Comparison of ENCODE assay signal across 10 mouse cellular contexts in genomic region chr9:30950592-30950991, GRCm38 (mm10). TPM values are rescaled to one million over a fixed set of nuclear protein-coding genes. Genes with fewer than 3 reads are reported as not detected.
DNase-seq lines count a peak whose midpoint lies in the region; ATAC-seq and TF ChIP-seq lines count a peak whose summit lies in the region.
"Had no signal": no experiment of that assay in that cellular context is flagged by ENCODE, and none has a peak within 500 bp of the region (broad histone marks: within the 10 kb centered on the region; RNA-seq: fewer than 3 reads in every experiment).

No protein-coding gene starts in this region.

- H3K27ac ChIP-seq in hindbrain, embryonic 14.5 days, result no peak overlapping the region
- no peak overlapping the region for H3K27ac ChIP-seq in hindbrain, embryonic 16.5 days (ENCODE audit: low read depth, low read length)
- H3K27ac ChIP-seq in midbrain, postnatal 0 days (ENCODE audit: low read depth, low read length), result no peak overlapping the region
- no peak overlapping the region for H3K27ac ChIP-seq in midbrain, embryonic 11.5 days (ENCODE audit: low read depth, low read length)
- H3K27ac ChIP-seq: forebrain, embryonic 12.5 days had no signal

- no peaks in the 10 kb centered on the region; the same call in 1 of the 2 replicates for H3K27me3 ChIP-seq in hindbrain, embryonic 14.5 days (ENCODE audit: control insufficient read depth, insufficient read depth, low read length)
- H3K27me3 ChIP-seq in hindbrain, embryonic 16.5 days (replicated peaks; ENCODE audit: control insufficient read depth, insufficient read depth, low read length), result no peaks in the 10 kb centered on the region
- no peaks in the 10 kb centered on the region for H3K27me3 ChIP-seq in midbrain, postnatal 0 days (ENCODE audit: insufficient read depth, low read length)
- H3K27me3 ChIP-seq in midbrain, embryonic 11.5 days (ENCODE audit: control insufficient read depth, insufficient read depth, low read length), result no peaks in the 10 kb centered on the region

- ATAC-seq in hindbrain, embryonic 14.5 days (ENCODE audit: low FRiP score), result no peak
- ATAC-seq in hindbrain, embryonic 16.5 days, result no peak
- ATAC-seq in midbrain, postnatal 0 days (ENCODE audit: low FRiP score), result no peak
- no peak for ATAC-seq in midbrain, embryonic 11.5 days (ENCODE audit: low FRiP score)

- TF ChIP-seq POLR2A in brain, embryonic 14.5 days (IDR thresholded peaks at IDR 0.05; ENCODE audit: borderline replicate concordance, extremely low read depth, insufficient read depth, insufficient read length, poor library complexity, severe bottlenecking), result no peak

- H3K4me3 ChIP-seq in hindbrain, embryonic 14.5 days (replicated peaks; ENCODE audit: low read length), result no peak overlapping the region
- no peak overlapping the region for H3K4me3 ChIP-seq in hindbrain, embryonic 16.5 days (ENCODE audit: low read length)
- H3K4me3 ChIP-seq in midbrain, postnatal 0 days (ENCODE audit: low read depth, low read length), result no peak overlapping the region
- H3K4me3 ChIP-seq in midbrain, embryonic 11.5 days (ENCODE audit: low read depth, low read length), result no peak overlapping the region
- H3K4me3 ChIP-seq: forebrain, embryonic 12.5 days had no signal

- H3K36me3 ChIP-seq in hindbrain, embryonic 14.5 days (replicated peaks; ENCODE audit: control insufficient read depth, insufficient read depth), result no peaks in the 10 kb centered on the region
- no peaks in the 10 kb centered on the region for H3K36me3 ChIP-seq in hindbrain, embryonic 16.5 days (ENCODE audit: control insufficient read depth, insufficient read depth, low read length)
- no peaks in the 10 kb centered on the region for H3K36me3 ChIP-seq in midbrain, postnatal 0 days (ENCODE audit: insufficient read depth, low read length)
- no peaks in the 10 kb centered on the region for H3K36me3 ChIP-seq in midbrain, embryonic 11.5 days (ENCODE audit: control insufficient read depth, insufficient read depth, low read length)
- H3K36me3 ChIP-seq: forebrain, embryonic 12.5 days had no signal

- no peak overlapping the region for H3K9ac ChIP-seq in hindbrain, embryonic 14.5 days
- no peak overlapping the region for H3K9ac ChIP-seq in hindbrain, embryonic 16.5 days (ENCODE audit: low read depth, low read length)
- no peak overlapping the region for H3K9ac ChIP-seq in midbrain, postnatal 0 days (replicated peaks; ENCODE audit: low read length, poor library complexity, severe bottlenecking)
- H3K9ac ChIP-seq in midbrain, embryonic 11.5 days (ENCODE audit: low read length), result no peak overlapping the region
- H3K9ac ChIP-seq: forebrain, embryonic 12.5 days had no signal

- H3K4me2 ChIP-seq in hindbrain, embryonic 14.5 days (replicated peaks), result no peak overlapping the region
- H3K4me2 ChIP-seq in hindbrain, embryonic 16.5 days (ENCODE audit: low read length), result no peak overlapping the region
- no peak overlapping the region for H3K4me2 ChIP-seq in midbrain, postnatal 0 days (ENCODE audit: low read depth, low read length, poor library complexity, severe bottlenecking)
- no peak overlapping the region for H3K4me2 ChIP-seq in midbrain, embryonic 11.5 days
- H3K4me2 ChIP-seq: forebrain, embryonic 12.5 days had no signal

- no peaks in the 10 kb centered on the region for H3K9me3 ChIP-seq in hindbrain, embryonic 14.5 days (ENCODE audit: control insufficient read depth, low read length)
- H3K9me3 ChIP-seq in hindbrain, embryonic 16.5 days (ENCODE audit: control insufficient read depth, low read length), result no peaks in the 10 kb centered on the region
- no peaks in the 10 kb centered on the region for H3K9me3 ChIP-seq in midbrain, postnatal 0 days (ENCODE audit: low read length)
- no peaks in the 10 kb centered on the region for H3K9me3 ChIP-seq in midbrain, embryonic 11.5 days (ENCODE audit: control insufficient read depth, low read length)
- H3K9me3 ChIP-seq: forebrain, embryonic 12.5 days had no signal

- WGBS in hindbrain, embryonic 14.5 days, result 68% methylated on average over 4 of the region's 4 CpGs
- WGBS in hindbrain, embryonic 16.5 days, result 57% methylated on average over 4 of the region's 4 CpGs
- WGBS in midbrain, postnatal 0 days, result 66% methylated on average over 4 of the region's 4 CpGs
- WGBS in midbrain, embryonic 11.5 days, result 85% methylated on average over 4 of the region's 4 CpGs

- DNase-seq in hindbrain, embryonic 14.5 days (ENCODE audit: low spot score), result peak; percentile 60
- DNase-seq in midbrain, postnatal 0 days (ENCODE audit: low spot score), result peak; percentile 58
- no peak for DNase-seq in midbrain, embryonic 11.5 days (ENCODE audit: low spot score, missing footprints)
- peak; percentile 51 for DNase-seq in brain, embryonic 14.5 days (ENCODE audit: low read depth)
- peak; percentile 50 for DNase-seq in lung, postnatal 36 days
- DNase-seq in thymus, postnatal 0 days (ENCODE audit: low spot score), result no peak
- DNase-seq: gastrocnemius, postnatal 36 days had no signal

- 0 out of 2 replicates have a peak, but pooled peaks cover 4% of the 10 kb centered on the region for H3K4me1 ChIP-seq in hindbrain, embryonic 14.5 days (replicated peaks; ENCODE audit: control insufficient read depth, insufficient read depth, low read length)
- no peaks in the 10 kb centered on the region; the same call in 1 of the 2 replicates for H3K4me1 ChIP-seq in hindbrain, embryonic 16.5 days (ENCODE audit: control insufficient read depth, insufficient read depth, low read depth, low read length)
- no peaks in the 10 kb centered on the region for H3K4me1 ChIP-seq in midbrain, postnatal 0 days (ENCODE audit: insufficient read depth, low read length)
- H3K4me1 ChIP-seq in midbrain, embryonic 11.5 days (ENCODE audit: control insufficient read depth, insufficient read depth, low read length), result no peaks in the 10 kb centered on the region
- H3K4me1 ChIP-seq: forebrain, embryonic 12.5 days had no signal

- no peak for TF ChIP-seq CTCF in midbrain, postnatal 0 days (IDR thresholded peaks at IDR 0.05)
- TF ChIP-seq CTCF in brain, embryonic 14.5 days (IDR thresholded peaks at IDR 0.05; ENCODE audit: borderline replicate concordance, extremely low read depth, insufficient read depth, insufficient read length), result no peak

RNA-seq across cellular contexts. Expression of gene Adamts8, which starts 8.2 kb away (rescaled TPM):
- polyA plus RNA-seq in hindbrain, embryonic 14.5 days (2014; fragmentation: Nextera tagmentation; extraction: Ambion mirVana), result 2.0 and 3.0 TPM in 2 replicates
- polyA plus RNA-seq in hindbrain, embryonic 16.5 days (2015; fragmentation: Nextera tagmentation; extraction: Ambion mirVana), result 1.8 and 2.8 TPM in 2 replicates
- 2.9 and 3.0 TPM in 2 replicates for total RNA-seq in midbrain, postnatal 0 days (2014; rRNA removed)
- 1.2 and 1.9 TPM in 2 replicates for polyA plus RNA-seq in midbrain, postnatal 0 days (2015; fragmentation: Nextera tagmentation; extraction: Ambion mirVana)
- 0.33 and 0.57 TPM in 2 replicates for polyA plus RNA-seq in midbrain, embryonic 11.5 days (2014; fragmentation: Nextera tagmentation; extraction: Ambion mirVana)
- 1.0 and 1.6 TPM in 2 replicates for polyA plus RNA-seq in brain, embryonic 14.5 days (2012; rRNA removed)
- polyA plus RNA-seq in thymus, postnatal 0 days (2015; fragmentation: Nextera tagmentation; extraction: Ambion mirVana), result 0.57 and 0.70 TPM in 2 replicates
- total RNA-seq: monocyte, adult 5-6 weeks had no signal

RNA-seq across cellular contexts. Expression of gene Adamts15, which starts 28.3 kb away (rescaled TPM):
- 4.6 and 4.8 TPM in 2 replicates for polyA plus RNA-seq in hindbrain, embryonic 14.5 days (2014; fragmentation: Nextera tagmentation; extraction: Ambion mirVana)
- polyA plus RNA-seq in hindbrain, embryonic 16.5 days (2015; fragmentation: Nextera tagmentation; extraction: Ambion mirVana), result 6.2 and 7.6 TPM in 2 replicates
- total RNA-seq in midbrain, postnatal 0 days (2014; rRNA removed), result 18.3 and 19.3 TPM in 2 replicates
- 4.7 and 5.9 TPM in 2 replicates for polyA plus RNA-seq in midbrain, postnatal 0 days (2015; fragmentation: Nextera tagmentation; extraction: Ambion mirVana)
- 2.8 and 3.2 TPM in 2 replicates for polyA plus RNA-seq in midbrain, embryonic 11.5 days (2014; fragmentation: Nextera tagmentation; extraction: Ambion mirVana)
- polyA plus RNA-seq in brain, embryonic 14.5 days (2012; rRNA removed), result 3.6 and 6.2 TPM in 2 replicates
- 0.34 and 0.51 TPM in 2 replicates for polyA plus RNA-seq in thymus, postnatal 0 days (2015; fragmentation: Nextera tagmentation; extraction: Ambion mirVana)
- total RNA-seq: monocyte, adult 5-6 weeks had no signal

Comparison
In these comparisons a context has a peak if more than half of its experiments do, and no peak if none do; other contexts are left out.
1. DNase-seq: peak in hindbrain, embryonic 14.5 days (single experiment), midbrain, postnatal 0 days (single experiment), brain, embryonic 14.5 days (single experiment) and lung, postnatal 36 days (single experiment); none in midbrain, embryonic 11.5 days (single experiment) and thymus, postnatal 0 days (single experiment).